In genomic region chr1:36492416-36493139, GRCm38 (mm10) we compare ENCODE assay signal across 9 mouse cellular contexts. TPM values are rescaled to one million over a fixed set of nuclear protein-coding genes. Genes with fewer than 3 reads are reported as not detected.
DNase-seq lines count a peak whose midpoint lies in the region; ATAC-seq and TF ChIP-seq lines count a peak whose summit lies in the region.
"Had no signal": no experiment of that assay in that cellular context is flagged by ENCODE, and none has a peak within 500 bp of the region (broad histone marks: within the 10 kb centered on the region; RNA-seq: fewer than 3 reads in every experiment).

No protein-coding gene starts in this region.

- H3K36me3 ChIP-seq in kidney, embryonic 14.5 days (ENCODE audit: control insufficient read depth, insufficient read depth, low read length) = no peaks in the 10 kb centered on the region

- peak; percentile 91 for ATAC-seq in kidney, embryonic 14.5 days (ENCODE audit: low FRiP score, low TSS enrichment)

- H3K4me1 ChIP-seq in kidney, embryonic 14.5 days (ENCODE audit: control insufficient read depth, insufficient read depth, low read length) = peaks cover 5% of the 10 kb centered on the region

- no peaks in the 10 kb centered on the region for H3K9me3 ChIP-seq in kidney, embryonic 14.5 days (ENCODE audit: control insufficient read depth, low read length)

- no peak overlapping the region for H3K4me2 ChIP-seq in kidney, embryonic 14.5 days (replicated peaks; ENCODE audit: low read depth, low read length)

- TF ChIP-seq CTCF in left cerebral cortex, adult 2 months (IDR thresholded peaks at IDR 0.05) = peak; percentile 42

- intact Hi-C loops in left cerebral cortex, adult 2 months (cut with DNase I) = no loop called here

- H3K27ac ChIP-seq in left cerebral cortex, adult 2 months = no peak overlapping the region
- H3K27ac ChIP-seq in kidney, embryonic 14.5 days (ENCODE audit: low read depth, low read length) = no peak overlapping the region
- H3K27ac ChIP-seq: macrophage had no signal

- no peak overlapping the region for H3K4me3 ChIP-seq in left cerebral cortex, adult 2 months
- H3K4me3 ChIP-seq in kidney, embryonic 14.5 days (ENCODE audit: low read length) = no peak overlapping the region

- H3K27me3 ChIP-seq in kidney, embryonic 14.5 days (ENCODE audit: control insufficient read depth, insufficient read depth, low read length) = no peaks in the 10 kb centered on the region

- DNase-seq in left cerebral cortex, adult 2 months (ENCODE audit: extremely low spot score in 1 of 2, low spot score in 2 of 2) = no peak
- DNase-seq in left cerebral cortex, adult 11 months (ENCODE audit: low spot score) = no peak
- DNase-seq in embryo, embryonic 10.5 days (ENCODE audit: low spot score) = peak; percentile 67
- DNase-seq in heart, adult 9 months (ENCODE audit: low spot score in 2 of 2) = peak; percentile 69 to 71
- DNase-seq in lung, postnatal 36 days = peak; percentile 66
- peak; percentile 42 for DNase-seq in yolk sac, embryonic 10.5 days (ENCODE audit: low spot score)
- no peak for DNase-seq in layer of hippocampus, postnatal 36 days

- 0 out of 2 replicates have a peak overlapping the region, but pooled peaks have one; percentile 28 for H3K9ac ChIP-seq in kidney, embryonic 14.5 days (ENCODE audit: low read depth, low read length)

- 37% methylated on average over 9 of the region's 9 CpGs for WGBS in kidney, embryonic 14.5 days

RNA-seq across cellular contexts. Expression of gene Cnnm3, which starts 19.1 kb away (rescaled TPM):
- 10 to 100 TPM; 29.8 to 34.9 TPM for total RNA-seq in left cerebral cortex, adult 2 months (2021)
- polyA plus RNA-seq in kidney, embryonic 14.5 days (2014; fragmentation: Nextera tagmentation; extraction: Ambion mirVana) = 5.7 and 7.5 TPM in 2 replicates
- total RNA-seq in layer of hippocampus, postnatal 36 days (2021) = 10 to 100 TPM; 29.0 to 39.0 TPM

RNA-seq across cellular contexts. Expression of gene Cnnm4, which starts 21.2 kb away (rescaled TPM):
- total RNA-seq in left cerebral cortex, adult 2 months (2021) = 10 to 100 TPM; 13.2 to 13.8 TPM
- polyA plus RNA-seq in kidney, embryonic 14.5 days (2014; fragmentation: Nextera tagmentation; extraction: Ambion mirVana) = 12.8 and 13.1 TPM in 2 replicates
- total RNA-seq in layer of hippocampus, postnatal 36 days (2021) = 10 to 100 TPM; 15.4 to 17.0 TPM

RNA-seq across cellular contexts. Expression of gene Ankrd23, which starts 44.1 kb away (rescaled TPM):
- total RNA-seq in left cerebral cortex, adult 2 months (2021) = 1 to 10 TPM; 5.0 to 8.1 TPM
- 10.5 and 14.6 TPM in 2 replicates for polyA plus RNA-seq in kidney, embryonic 14.5 days (2014; fragmentation: Nextera tagmentation; extraction: Ambion mirVana)
- 1 to 10 TPM; 7.9 to 8.5 TPM for total RNA-seq in layer of hippocampus, postnatal 36 days (2021)

RNA-seq across cellular contexts. Expression of gene Gm42417, which starts 46.7 kb away (rescaled TPM):
- not detected for total RNA-seq in left cerebral cortex, adult 2 months (2021)
- polyA plus RNA-seq in kidney, embryonic 14.5 days (2014; fragmentation: Nextera tagmentation; extraction: Ambion mirVana) = 0.26 TPM in 1 of 2 replicates, not detected in the other
- not detected for total RNA-seq in layer of hippocampus, postnatal 36 days (2021)

RNA-seq across cellular contexts. Expression of gene Lman2l, which starts 47.5 kb away (rescaled TPM):
- 10 to 100 TPM; 43.5 to 51.0 TPM for total RNA-seq in left cerebral cortex, adult 2 months (2021)
- polyA plus RNA-seq in kidney, embryonic 14.5 days (2014; fragmentation: Nextera tagmentation; extraction: Ambion mirVana) = 33.6 and 33.7 TPM in 2 replicates
- total RNA-seq in layer of hippocampus, postnatal 36 days (2021) = 10 to 100 TPM; 77.4 to 78.5 TPM

Comparison
In these comparisons a context has a peak if more than half of its experiments do, and no peak if none do; other contexts are left out.
1. DNase-seq: peak in embryo, embryonic 10.5 days (single experiment), heart, adult 9 months (2 of 2), lung, postnatal 36 days (single experiment) and yolk sac, embryonic 10.5 days (single experiment); none in left cerebral cortex, adult 2 months (0 of 2), left cerebral cortex, adult 11 months (single experiment) and layer of hippocampus, postnatal 36 days (0 of 2).